In genomic region chr11:95579455-95579854, GRCm38 (mm10) we compare ENCODE assay signal across 25 mouse cellular contexts.
"Had no signal": no experiment of that assay in that cellular context is flagged by ENCODE, and none has a peak within 500 bp of the region (broad histone marks: within the 10 kb centered on the region; RNA-seq: fewer than 3 reads in every experiment).

No protein-coding gene starts in this region.

- H3K9ac ChIP-seq: heart, embryonic 12.5 days; hindbrain, embryonic 12.5 days; hindbrain, embryonic 15.5 days; kidney, embryonic 15.5 days; limb, embryonic 15.5 days; liver, embryonic 12.5 days; liver, embryonic 14.5 days had no signal

- H3K36me3 ChIP-seq: heart, embryonic 12.5 days; hindbrain, embryonic 12.5 days; hindbrain, embryonic 15.5 days; kidney, embryonic 15.5 days; limb, embryonic 15.5 days; liver, embryonic 12.5 days had no signal

- H3K4me2 ChIP-seq: heart, embryonic 12.5 days; hindbrain, embryonic 12.5 days; hindbrain, embryonic 15.5 days; kidney, embryonic 15.5 days; limb, embryonic 15.5 days; liver, embryonic 12.5 days had no signal

- ATAC-seq: hindbrain, postnatal 0 days; intestine, embryonic 16.5 days; liver, embryonic 12.5 days had no signal

- DNase-seq: gastrocnemius, postnatal 14 days; gastrocnemius, postnatal 36 days; heart, adult 11 months; heart, postnatal 10 days; heart, postnatal 4 days; kidney, adult 11 months; kidney, adult 2 months; kidney, adult 9 months; kidney, postnatal 14 days; kidney, postnatal 36 days; layer of hippocampus, adult 9-11 months had no signal

- H3K27ac ChIP-seq: heart, adult 2 months; heart, embryonic 10.5 days; hindbrain, embryonic 10.5 days; hindbrain, embryonic 12.5 days; hindbrain, embryonic 15.5 days; hindbrain, postnatal 0 days; kidney, embryonic 15.5 days; kidney, postnatal 0 days; left cerebral cortex, adult 2 months; limb, embryonic 15.5 days; liver, embryonic 12.5 days; liver, embryonic 14.5 days had no signal

- H3K9me3 ChIP-seq: heart, embryonic 10.5 days; heart, embryonic 12.5 days; hindbrain, embryonic 10.5 days; hindbrain, embryonic 12.5 days; hindbrain, embryonic 15.5 days; kidney, embryonic 15.5 days; limb, embryonic 15.5 days; liver, embryonic 12.5 days had no signal

- H3K4me3 ChIP-seq: heart, adult 2 months; heart, embryonic 10.5 days; heart, embryonic 12.5 days; hindbrain, embryonic 10.5 days; hindbrain, embryonic 12.5 days; hindbrain, embryonic 15.5 days; kidney, embryonic 15.5 days; left cerebral cortex, adult 2 months; limb, embryonic 15.5 days; liver, embryonic 12.5 days had no signal
